Mouse (Mus musculus) gastrocnemius, postnatal 36 days (tissue): ENCODE results near the gene Zfp275. TPM values are rescaled to one million over a fixed set of nuclear protein-coding genes. Genes with fewer than 3 reads are reported as not detected.
A peak's percentile ranks its signal among the peaks of the same experiment; 100 is the strongest.
"Not testable (repeated sequence)": the region's sequence is repeated elsewhere in the genome, so short reads cannot be mapped to it uniquely, and the experiment has no call there.

Experiments
- DNase-seq, 2 experiments: peaks; one replicate each; pipeline ENCODE4 v3.0.0; 2022
- intact Hi-C: fragments of 180-260 bp; cut with DNase I; formaldehyde crosslinking; loops from one replicate; pipeline ENCODE4 v1.15.1; 2025
- long read RNA-seq, 2 experiments: library from polyadenylated mRNA; stranded (forward); transcript quantifications; one replicate each; pipeline ENCODE4 v2.0.0; 2021
- total RNA-seq, 2 experiments: library from RNA; stranded (reverse); gene quantifications; 2 replicates each; pipeline ENCODE4 v1.2.3; 2021

The Zfp275 gene
- total RNA-seq = 1 to 10 TPM; 4.4 to 5.6 TPM
- long read RNA-seq, experiment 1, partial matches to known transcripts = 0 of 5 reads
- long read RNA-seq, experiment 1, other reads (novel, unspliced or antisense) = 5 of 5 reads
- long read RNA-seq, experiment 2 = 0 reads

- intact Hi-C loops = no loop called here
- DNase-seq = peak; percentile 56 to 68
Observed at GRCm38 (mm10) chrX:73342483-73342895, at the start of gene Zfp275. Gene Zfp275, plus strand, starts transcription at chrX:73342621.

DNA sequence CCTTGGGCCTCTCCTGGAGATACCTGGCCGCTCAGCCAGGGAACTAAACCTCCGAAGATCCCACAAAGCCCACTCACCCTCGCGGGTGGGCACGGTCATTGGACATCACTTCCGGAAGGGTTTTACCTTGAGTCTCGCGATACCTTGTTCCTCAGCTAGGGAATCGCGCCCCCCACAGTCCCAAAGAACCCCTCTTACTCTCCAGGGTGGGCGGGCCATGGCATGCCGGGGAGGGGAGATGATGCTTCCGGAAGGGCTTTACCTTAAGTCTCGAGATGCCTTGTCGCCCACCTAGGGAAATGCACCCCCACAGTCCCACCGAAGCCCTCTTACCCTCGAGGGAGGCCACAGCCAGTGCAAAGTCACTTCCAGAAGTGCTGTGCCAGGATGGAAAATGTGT lies 49.5 kb upstream of the Zfp275 start, which contains the start of the genes Xlr5a and Xlr5c:
TSS of gene Xlr5a (minus strand) at position 101 of the 400 bp plus-strand sequence.
TSS of gene Xlr5c (minus strand) at position 101 of the 400 bp plus-strand sequence.
- DNase-seq, intact Hi-C loops: not testable (repeated sequence)

DNA sequence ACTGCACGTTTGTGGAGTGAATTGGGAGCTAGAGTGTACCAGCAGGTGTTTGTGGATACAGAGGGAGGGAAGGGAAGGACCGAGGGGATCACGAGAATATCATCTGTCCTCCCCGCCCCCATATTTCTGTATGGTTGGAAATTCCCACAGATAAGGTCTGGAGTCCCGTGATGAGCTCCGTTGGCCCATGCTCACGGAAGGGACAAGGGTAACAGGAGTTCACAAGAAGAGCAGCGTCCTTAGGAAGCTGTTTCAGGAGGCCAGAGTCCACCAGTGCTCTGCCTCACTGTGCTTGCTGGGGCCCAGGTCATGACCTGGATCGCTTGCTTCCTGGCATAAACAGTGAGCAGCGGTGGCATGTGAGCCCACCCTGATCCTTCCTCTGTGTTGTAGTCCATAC lies 46.7 kb upstream of the Zfp275 start:
- DNase-seq, intact Hi-C loops: not testable (repeated sequence)

GRCm38 (mm10) chrX:73312522-73312921 lies 29.9 kb upstream of the Zfp275 start:
- intact Hi-C loops = loop anchor here (5.0 kb wide), 1 partner anchor 115 kb away; no protein-coding TSS in a partner anchor
- no peak for DNase-seq

DNA sequence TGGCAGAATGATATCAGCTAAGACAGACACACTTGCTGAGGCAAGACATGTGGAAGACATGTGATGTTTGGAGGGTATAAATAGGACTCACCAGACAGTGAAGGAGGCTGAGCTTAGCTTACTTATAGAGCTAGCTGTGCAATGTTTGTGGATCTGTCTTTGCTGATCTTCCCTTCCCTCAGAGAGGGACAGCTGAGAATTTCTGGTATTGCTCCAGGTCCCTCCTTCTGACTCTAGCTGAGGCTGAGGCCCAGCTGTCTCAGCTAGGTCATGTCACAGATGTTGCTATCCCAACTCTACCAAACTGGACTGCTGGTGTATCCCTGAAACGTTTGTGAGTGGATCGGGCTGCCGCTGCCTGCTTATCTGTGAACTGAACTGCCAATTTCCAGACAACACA lies 21.4 kb upstream of the Zfp275 start:
- intact Hi-C loops = no loop called here

DNA sequence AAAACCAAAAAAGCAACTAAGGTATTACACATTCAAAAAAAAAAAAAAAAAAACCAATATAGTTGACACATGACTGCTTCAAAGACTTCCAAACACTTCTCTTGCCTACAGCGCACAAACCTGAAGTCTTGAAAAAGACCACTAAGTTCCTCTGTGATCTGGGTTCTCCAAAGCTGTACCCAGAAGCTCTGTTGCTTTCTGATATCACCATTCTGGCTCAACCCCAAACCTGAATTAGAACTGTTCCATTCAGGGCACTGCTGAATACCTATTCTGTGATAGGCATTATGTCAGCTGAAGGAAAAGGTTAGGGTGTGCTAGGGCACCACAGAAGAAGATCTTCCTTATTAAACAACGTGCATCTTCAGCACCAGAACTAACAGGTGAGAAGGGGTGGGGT lies 15.2 kb upstream of the Zfp275 start:
- no peak for DNase-seq
- intact Hi-C loops = no loop called here

More for the DNA sequence above, 21.4 kb upstream of the Zfp275 start:
- no peak for DNase-seq

DNA sequence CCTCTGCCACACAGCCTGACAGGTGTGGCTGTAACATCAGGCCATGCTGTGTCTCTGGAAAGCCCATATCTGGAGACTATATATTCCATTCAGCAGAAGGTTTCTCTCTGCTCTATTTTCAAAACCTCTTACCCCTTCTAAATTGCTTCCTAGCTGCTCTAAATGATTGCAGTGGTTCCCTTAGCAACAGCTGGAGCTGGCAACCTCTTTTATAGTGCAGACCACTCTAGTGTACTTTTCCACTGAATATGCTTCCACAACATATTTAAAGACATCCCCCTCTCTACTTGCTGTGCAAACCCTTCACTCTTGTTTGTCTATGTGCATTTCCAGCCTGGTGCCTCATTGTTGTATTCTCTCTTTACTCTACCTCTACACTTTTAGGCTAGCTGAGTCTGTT lies 8.9 kb upstream of the Zfp275 start:
- no peak for DNase-seq

DNA sequence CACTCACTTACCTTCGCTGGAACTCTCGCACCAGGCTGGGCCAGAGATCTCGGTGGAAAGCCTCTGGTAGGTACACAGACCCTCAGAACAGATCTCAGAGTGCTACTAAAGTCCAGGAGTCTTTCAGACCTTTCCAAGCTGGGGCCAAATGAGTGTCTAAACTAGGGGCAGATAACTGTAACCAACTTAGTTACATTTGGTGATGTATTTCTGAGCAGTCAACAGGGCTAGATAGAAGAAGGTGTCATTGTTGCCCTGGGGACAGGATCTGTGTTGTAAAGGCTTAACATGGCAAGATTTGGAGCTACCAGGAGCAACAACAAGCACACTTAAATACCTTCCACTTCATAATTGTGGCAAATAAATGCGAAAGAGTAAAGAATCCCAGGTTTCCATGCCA lies 5.7 kb upstream of the Zfp275 start, which contains the start of gene Gm45015:
TSS of gene Gm45015 (minus strand) at position 101 of the 400 bp plus-strand sequence.
- no peak for DNase-seq
- intact Hi-C loops = no loop called here

More for the DNA sequence above, 8.9 kb upstream of the Zfp275 start:
- intact Hi-C loops = no loop called here

DNA sequence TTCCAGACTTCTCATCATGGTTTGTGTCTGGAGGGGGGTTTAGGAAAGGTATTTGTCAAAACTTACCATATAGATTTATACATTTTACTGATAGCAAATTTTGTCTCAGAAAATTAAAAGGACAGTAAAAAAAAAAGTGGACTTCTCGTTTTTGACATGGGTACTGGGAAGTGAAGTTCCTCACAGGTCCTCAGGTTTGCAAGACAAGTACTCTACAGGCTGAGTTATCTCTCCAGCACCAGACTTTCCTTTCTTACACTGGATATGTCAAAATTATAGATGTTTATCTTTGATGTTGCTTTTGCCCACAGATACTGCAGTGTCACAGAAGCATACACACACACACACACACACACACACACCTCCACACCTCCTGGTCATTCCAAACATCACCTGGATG lies 948 bp upstream of the Zfp275 start:
- intact Hi-C loops = no loop called here
- no peak for DNase-seq

DNA sequence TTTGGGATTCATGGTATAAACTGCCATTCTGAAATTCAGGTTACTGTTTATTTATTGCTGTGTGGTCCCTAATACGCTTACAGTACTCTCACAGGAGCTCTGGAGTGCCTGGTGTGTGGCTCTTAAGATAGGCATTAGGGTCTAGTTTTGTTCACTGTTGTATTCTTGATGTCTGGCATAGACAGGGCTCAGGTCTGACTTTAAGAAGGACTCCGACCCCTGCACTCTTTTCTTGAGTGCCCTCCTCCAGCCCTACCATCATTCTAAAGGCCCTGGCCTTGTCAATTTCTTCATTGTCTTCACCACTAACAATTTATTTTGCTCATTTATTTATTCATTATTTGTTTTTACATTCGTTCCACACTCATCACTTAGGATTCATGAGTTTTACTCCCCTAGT lies 353 bp upstream of the Zfp275 start:
- intact Hi-C loops = no loop called here
- DNase-seq = no peak

GRCm38 (mm10) chrX:73342941-73343735 lies 717 bp downstream of the Zfp275 start:
- DNase-seq = no peak
- intact Hi-C loops = no loop called here

GRCm38 (mm10) chrX:73343802-73344201 lies 1.4 kb downstream of the Zfp275 start:
- intact Hi-C loops = no loop called here

DNA sequence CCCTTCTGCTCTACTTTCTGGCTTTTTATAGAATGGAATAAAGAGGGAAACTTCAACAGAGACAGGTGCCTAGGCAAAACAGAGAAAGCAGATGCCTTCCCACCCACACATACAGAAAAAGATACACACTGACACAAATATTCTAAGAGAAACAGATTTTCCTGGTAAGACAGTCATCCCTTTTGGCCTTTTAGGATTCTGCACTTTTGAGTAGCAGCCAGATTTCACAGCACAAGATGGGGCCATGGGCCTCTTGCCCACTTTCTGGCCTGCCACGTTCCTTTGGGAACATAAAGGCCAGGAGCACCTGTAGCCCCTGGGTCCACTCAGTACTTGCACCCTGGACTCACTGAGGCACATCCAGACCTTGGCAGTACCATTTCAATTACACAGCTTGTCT lies 1.9 kb downstream of the Zfp275 start:
- DNase-seq = no peak
- intact Hi-C loops = no loop called here

More at GRCm38 (mm10) chrX:73343802-73344201, 1.4 kb downstream of the Zfp275 start:
- no peak for DNase-seq

DNA sequence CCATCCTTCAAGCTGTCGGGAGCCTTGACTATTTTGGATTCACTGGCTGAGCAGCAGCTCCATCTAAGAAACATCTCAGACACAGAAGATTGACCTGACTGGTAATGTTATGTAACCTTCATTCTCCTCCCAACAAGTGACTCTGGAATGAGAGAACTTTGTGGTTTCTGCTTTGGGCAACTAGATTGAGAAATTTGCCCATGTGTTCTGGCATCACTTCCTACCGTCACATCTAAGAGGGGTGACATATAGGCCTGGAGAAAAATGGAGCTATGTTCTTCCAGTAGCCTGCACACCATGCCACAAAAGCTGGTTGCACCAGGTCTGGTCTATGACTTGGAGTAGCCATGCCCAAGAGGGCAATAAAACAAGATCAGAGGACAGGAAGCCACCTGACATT lies 13.7 kb downstream of the Zfp275 start:
- intact Hi-C loops = no loop called here
- DNase-seq = no peak

GRCm38 (mm10) chrX:73356719-73357118 lies 14.3 kb downstream of the Zfp275 start:
- intact Hi-C loops = no loop called here
- DNase-seq = no peak

- intact Hi-C loops = no loop called here
- no peak for DNase-seq
Observed at GRCm38 (mm10) chrX:73363291-73363690, 20.9 kb downstream of the Zfp275 start.

- intact Hi-C loops = no loop called here
- no peak for DNase-seq
Observed at GRCm38 (mm10) chrX:73384419-73384818, 42.0 kb downstream of the Zfp275 start.

- intact Hi-C loops = no loop called here
Observed at GRCm38 (mm10) chrX:73384924-73385323, 42.5 kb downstream of the Zfp275 start.

DNA sequence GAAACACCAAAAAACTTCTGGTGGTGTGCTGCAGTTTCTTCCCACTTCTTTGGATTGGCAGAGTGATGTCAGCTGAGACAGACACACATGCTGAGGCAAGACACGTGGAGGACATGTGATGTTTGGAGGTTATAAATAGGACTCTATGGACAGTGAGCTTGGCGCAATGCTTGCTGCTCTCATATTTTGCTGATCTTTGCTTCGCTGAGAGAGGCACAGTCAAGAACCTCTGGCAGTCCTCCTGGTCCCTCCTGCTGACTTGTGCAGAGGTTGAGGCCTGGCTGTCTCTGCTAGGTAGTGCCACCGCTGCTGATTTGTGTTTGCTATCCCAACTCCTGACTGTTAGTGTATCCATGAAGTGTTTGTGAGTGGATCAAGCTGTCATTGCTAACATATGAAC lies 49.1 kb downstream of the Zfp275 start:
- intact Hi-C loops = no loop called here
- DNase-seq = no peak

More at GRCm38 (mm10) chrX:73384924-73385323, 42.5 kb downstream of the Zfp275 start:
- no peak for DNase-seq

GRCm38 (mm10) chrX:73396446-73396845 lies 54.0 kb downstream of the Zfp275 start:
- intact Hi-C loops = no loop called here
- no peak for DNase-seq

DNA sequence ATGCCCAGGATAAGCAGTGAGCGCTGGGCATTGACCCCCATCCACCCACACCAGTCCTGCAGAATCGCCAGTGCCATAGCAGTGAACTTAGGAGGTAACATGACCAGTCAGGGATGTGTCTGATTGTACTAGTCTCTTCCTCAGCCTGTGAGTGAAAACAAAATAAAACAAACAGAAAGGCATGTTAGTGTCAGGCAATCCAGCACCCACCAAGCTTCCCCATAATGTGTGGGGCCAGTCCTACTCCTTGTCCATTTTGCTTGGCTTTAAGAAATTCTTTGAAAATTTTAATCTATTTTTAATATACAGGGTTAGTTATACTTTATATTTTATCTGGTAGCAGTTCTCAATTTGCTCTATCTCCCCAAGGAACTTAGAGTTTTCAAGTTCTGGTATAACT lies 56.2 kb downstream of the Zfp275 start, which contains the start of gene Gm18336:
TSS of gene Gm18336 (minus strand) at position 101 of the 400 bp plus-strand sequence.
- intact Hi-C loops, DNase-seq: not testable (repeated sequence)

GRCm38 (mm10) chrX:73400951-73401350 lies 58.5 kb downstream of the Zfp275 start:
- DNase-seq = no peak
- intact Hi-C loops = no loop called here
